Mouse (Mus musculus): Measurements from ENCODE around the gene Nod1.

- TF ChIP-seq CTCF (IDR thresholded peaks at IDR 0.05; ENCODE audit: low read depth, low read length) (no peak), EP300 (IDR thresholded peaks at IDR 0.05; ENCODE audit: insufficient read depth, low read depth, low read length) (no peak)
These were observed 72.2 kb downstream of the Nod1 start for GRCm38 (mm10) chr6:54900256-54900655.
